Mouse (Mus musculus) liver, adult 2 months (tissue): ENCODE data around the gene Iqgap2.

Experiments
- CTCF ChIP-seq: fragments of 200-500 bp; IDR thresholded peaks from 2 replicates; pipeline ENCODE4 v1.5.1; 2011; ENCODE audit warnings: low read depth, low read length, control low read depth
- POLR2A ChIP-seq: fragments of 200-500 bp; IDR thresholded peaks from 2 replicates; pipeline ENCODE4 v1.6.1; 2011; ENCODE audit warnings: low read length, control low read depth; ENCODE audit not compliant: insufficient read depth; ENCODE audit errors: extremely low read depth

DNA sequence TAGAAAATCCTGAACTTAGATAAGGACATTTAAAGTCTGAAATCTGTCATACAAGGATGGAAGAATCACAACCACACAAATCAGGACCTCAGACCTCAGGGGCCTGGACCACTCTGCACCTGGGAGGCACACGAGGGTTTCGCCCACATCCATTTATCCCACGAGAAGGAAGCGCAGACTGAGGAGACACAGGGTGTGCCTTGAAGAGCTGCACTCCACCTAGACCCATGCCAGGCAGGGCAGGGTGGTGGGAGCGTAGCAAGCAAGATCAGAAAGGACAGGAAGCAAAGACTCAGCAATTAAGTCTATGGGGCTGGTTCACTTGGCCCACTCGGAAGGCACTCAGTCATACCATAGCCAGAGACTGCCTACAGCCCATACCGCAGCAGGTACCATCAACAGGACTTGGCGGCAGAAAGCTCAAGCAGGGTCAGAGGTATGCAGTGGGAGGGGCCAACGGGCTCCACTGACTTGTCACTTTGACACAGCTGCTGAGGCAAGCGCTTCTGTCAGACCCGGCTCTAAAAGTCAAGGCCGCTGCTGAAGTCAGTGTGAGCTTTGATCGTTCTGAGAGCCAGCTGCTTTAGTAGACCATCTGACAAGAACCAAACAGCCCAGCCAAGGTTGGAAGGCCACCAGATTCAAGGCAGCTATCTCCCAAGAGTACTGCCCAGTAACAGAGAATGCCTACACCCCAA lies 86.1 kb downstream of the Iqgap2 start:
- TF ChIP-seq CTCF (no peak), POLR2A (no peak)
